Mouse (Mus musculus) C2C12 (cell line): Measurements from ENCODE around the gene Mtm1. TPM values are rescaled to one million over a fixed set of nuclear protein-coding genes. Genes with fewer than 3 reads are reported as not detected.
"Not testable (repeated sequence)": the region's sequence is repeated elsewhere in the genome, so short reads cannot be mapped to it uniquely, and the experiment has no call there.

Experiments
- H3K27me3 ChIP-seq: one replicate; pipeline ENCODE4 v1.6.1; 2011; ENCODE audit not compliant: control insufficient read depth, insufficient read depth, insufficient read length
- H3K36me3 ChIP-seq: one replicate; pipeline ENCODE4 v1.6.1; 2011; ENCODE audit not compliant: control insufficient read depth, insufficient read depth
- H3K4me3 ChIP-seq: one replicate; pipeline ENCODE4 v1.5.1; 2011; ENCODE audit warnings: mild to moderate bottlenecking, control low read depth; ENCODE audit not compliant: poor library complexity, insufficient read depth, severe bottlenecking
- H3K79me2 ChIP-seq: one replicate; pipeline ENCODE4 v1.6.1; 2011; ENCODE audit not compliant: control insufficient read depth, insufficient read depth
- H3K79me3 ChIP-seq: one replicate; pipeline ENCODE4 v1.6.1; 2011; ENCODE audit warnings: low read depth, control low read depth
- H3ac ChIP-seq: one replicate; pipeline ENCODE3; 2011; ENCODE audit warnings: low read depth; ENCODE audit not compliant: control insufficient read depth, insufficient read length
- CEBPB ChIP-seq: IDR thresholded peaks from one replicate; pipeline ENCODE4 v1.6.1; 2011; ENCODE audit warnings: low read depth, mild to moderate bottlenecking, control low read depth, moderate library complexity
- CTCF ChIP-seq: IDR thresholded peaks from one replicate; pipeline ENCODE4 v1.5.1; 2011; ENCODE audit not compliant: control insufficient read depth, insufficient read depth, insufficient read length
- FOSL1 ChIP-seq: IDR thresholded peaks from one replicate; pipeline ENCODE4 v1.8.0; 2011; ENCODE audit warnings: mild to moderate bottlenecking, low read length; ENCODE audit not compliant: poor library complexity, insufficient read depth, severe bottlenecking
- MAX ChIP-seq: IDR thresholded peaks from one replicate; pipeline ENCODE4 v1.6.1; 2011; ENCODE audit warnings: mild to moderate bottlenecking, control low read depth
- MYOD1 ChIP-seq: IDR thresholded peaks from one replicate; pipeline ENCODE4 v1.6.1; 2011; ENCODE audit warnings: low read depth; ENCODE audit not compliant: control insufficient read depth, insufficient read length
- MYOG ChIP-seq: IDR thresholded peaks from one replicate; pipeline ENCODE4 v1.6.1; 2011; ENCODE audit not compliant: control insufficient read depth, insufficient read length; ENCODE audit errors: extremely low read depth
- USF1 ChIP-seq: IDR thresholded peaks from one replicate; pipeline ENCODE4 v1.6.1; 2011; ENCODE audit warnings: low read depth, mild to moderate bottlenecking, control low read depth, moderate library complexity
- polyA plus RNA-seq: library from polyadenylated mRNA; unstranded; fragments of >200 nt; fragmentation: generic; extraction: Trizol; gene quantifications from one replicate; pipeline ENCODE4 v1.2.1, GENCODE M21; 2012; ENCODE audit warnings: missing spikeins

The Mtm1 gene
- polyA plus RNA-seq, 1 experiment = 0.26 TPM

GRCm38 (mm10) chrX:71355331-71355730 is 144.8 kb downstream of the Mtm1 start:
- H3ac ChIP-seq = no peak overlapping the region
- H3K36me3 ChIP-seq = no peaks in the 10 kb centered on the region
- H3K27me3 ChIP-seq = no peaks in the 10 kb centered on the region
- no peak overlapping the region for H3K4me3 ChIP-seq
- H3K79me2 ChIP-seq = no peaks in the 10 kb centered on the region
- no peaks in the 10 kb centered on the region for H3K79me3 ChIP-seq
- no peak for TF ChIP-seq MAX
- TF ChIP-seq CEBPB = no peak
- no peak for TF ChIP-seq MYOD1
- TF ChIP-seq MYOG = no peak
- TF ChIP-seq FOSL1 = no peak
- TF ChIP-seq CTCF = no peak
- TF ChIP-seq USF1 = no peak

- not testable (repeated sequence) for H3K36me3 ChIP-seq, H3ac ChIP-seq, H3K79me3 ChIP-seq, H3K27me3 ChIP-seq, H3K4me3 ChIP-seq, H3K79me2 ChIP-seq
Measured at GRCm38 (mm10) chrX:71361793-71362192, 151.2 kb downstream of the Mtm1 start.

GRCm38 (mm10) chrX:71364062-71364461 is 153.5 kb downstream of the Mtm1 start:
- Histone ChIP-seq H3ac (no peak overlapping the region), H3K79me3 (no peaks in the 10 kb centered on the region), H3K4me3 (no peak overlapping the region), H3K27me3 (no peaks in the 10 kb centered on the region), H3K79me2 (no peaks in the 10 kb centered on the region), H3K36me3 (no peaks in the 10 kb centered on the region)
- TF ChIP-seq USF1 (no peak), MYOG (no peak), MYOD1 (no peak), FOSL1 (no peak), CEBPB (no peak), CTCF (no peak), MAX (no peak)

- TF ChIP-seq CEBPB (no peak), CTCF (peak; percentile 53)
- H3K79me2 ChIP-seq = no peaks in the 10 kb centered on the region
- no peaks in the 10 kb centered on the region for H3K36me3 ChIP-seq
- peak within 1 kb of the TSS; percentile 30 for H3K4me3 ChIP-seq
- no peaks in the 10 kb centered on the region for H3K27me3 ChIP-seq
- H3ac ChIP-seq = peak within 1 kb of the TSS; percentile 61
- no peaks in the 10 kb centered on the region for H3K79me3 ChIP-seq
Measured at GRCm38 (mm10) chrX:71364554-71364991, 154.0 kb downstream of the Mtm1 start, which contains the start of gene Mtmr1. Gene Mtmr1, plus strand, starts transcription at chrX:71364760.

- Histone ChIP-seq H3K27me3 (no peaks in the 10 kb centered on the region), H3K4me3 (peak overlapping the region; percentile 30), H3K79me2 (no peaks in the 10 kb centered on the region), H3ac (peak overlapping the region; percentile 61), H3K79me3 (no peaks in the 10 kb centered on the region), H3K36me3 (no peaks in the 10 kb centered on the region)
- TF ChIP-seq MYOG (no peak), CTCF (no peak)
Measured at GRCm38 (mm10) chrX:71365011-71365410, 154.4 kb downstream of the Mtm1 start.

Other genes starting within 250 kb of the Mtm1 start
- gene Mamld1, start 160.5 kb upstream of the Mtm1 start, polyA plus RNA-seq = not detected
- 2.6 TPM for gene Mtmr1, start 154.0 kb downstream of the Mtm1 start, polyA plus RNA-seq